Mouse (Mus musculus) CH12.LX (cell line): Measurements from ENCODE around the gene Olfr153.

Experiments
- CTCF ChIP-seq, 2 experiments: IDR thresholded peaks in 1 of 2; conservative IDR thresholded peaks in 1 of 2; 2 replicates each; pipeline ENCODE4 v1.5.1; 2011 to 2012; ENCODE audit warnings: low read depth in 2 of 2, low read length in 2 of 2, improper control_type of control experiment in 1 of 2, inconsistent platforms in 1 of 2, mild to moderate bottlenecking in 1 of 2, moderate library complexity in 1 of 2
- HCFC1 ChIP-seq: IDR thresholded peaks from 2 replicates; pipeline ENCODE4 v1.6.1; 2012; ENCODE audit warnings: low read depth, mild to moderate bottlenecking, inconsistent platforms, low read length, improper control_type of control experiment
- JUND ChIP-seq: conservative IDR thresholded peaks from 2 replicates; pipeline ENCODE4 v1.6.1; 2011; ENCODE audit warnings: low read depth, low read length, improper control_type of control experiment
- MAFK ChIP-seq: IDR thresholded peaks from 2 replicates; pipeline ENCODE4 v1.6.1; 2011; ENCODE audit warnings: low read length, improper control_type of control experiment; ENCODE audit not compliant: insufficient replicate concordance
- MAX ChIP-seq: IDR thresholded peaks from 2 replicates; pipeline ENCODE4 v1.6.1; 2011; ENCODE audit warnings: low read length, improper control_type of control experiment
- MAZ ChIP-seq: IDR thresholded peaks from 2 replicates; pipeline ENCODE4 v1.6.1; 2012; ENCODE audit warnings: low read depth, mild to moderate bottlenecking, inconsistent platforms, low read length, improper control_type of control experiment, moderate library complexity
- MXI1 ChIP-seq: IDR thresholded peaks from 2 replicates; pipeline ENCODE4 v1.6.1; 2011; ENCODE audit warnings: mild to moderate bottlenecking, low read depth, low read length, improper control_type of control experiment
- POLR2A ChIP-seq: IDR thresholded peaks from 2 replicates; pipeline ENCODE4 v1.6.1; 2011; ENCODE audit warnings: low read depth, mild to moderate bottlenecking, improper control_type of control experiment, low read length
- RAD21 ChIP-seq: IDR thresholded peaks from 2 replicates; pipeline ENCODE4 v1.6.1; 2011; ENCODE audit warnings: low read depth, mild to moderate bottlenecking, low read length, improper control_type of control experiment, moderate library complexity
- USF1 ChIP-seq: IDR thresholded peaks from 2 replicates; pipeline ENCODE4 v1.6.1; 2014; ENCODE audit warnings: low read depth, mild to moderate bottlenecking, inconsistent platforms, low read length, improper control_type of control experiment
- USF2 ChIP-seq: conservative IDR thresholded peaks from 2 replicates; pipeline ENCODE4 v1.6.1; 2011; ENCODE audit warnings: low read depth, low read length, improper control_type of control experiment
- ZKSCAN1 ChIP-seq: IDR thresholded peaks from 2 replicates; pipeline ENCODE4 v1.6.1; 2012; ENCODE audit warnings: low read depth, inconsistent platforms, low read length, improper control_type of control experiment, borderline replicate concordance
- ZMIZ1 ChIP-seq: IDR thresholded peaks from 2 replicates; pipeline ENCODE4 v1.6.1; 2012; ENCODE audit warnings: low read depth, mild to moderate bottlenecking, inconsistent platforms, low read length, improper control_type of control experiment

GRCm38 (mm10) chr2:87531496-87531895 lies at the start of gene Olfr153:
- TF ChIP-seq POLR2A (no peak), MAZ (no peak), MAFK (no peak), HCFC1 (no peak), RAD21 (no peak), USF2 (no peak), JUND (no peak), CTCF (conservative IDR thresholded peaks at IDR 0.05 in 1 of 2, IDR thresholded peaks at IDR 0.05 in 1 of 2; ENCODE audit: low read depth in 2 of 2, low read length in 2 of 2) (no peak), ZKSCAN1 (no peak), MAX (no peak), ZMIZ1 (no peak), MXI1 (no peak), USF1 (no peak)
